Mouse (Mus musculus): ENCODE measurements at regions not wholly inside any gene's neighbourhood (a gene's known extent, or its start where the extent isn't known, plus 50 kb on each side); places are given as distances from the start of the nearest gene placed in this dataset.
A peak's percentile ranks its signal among the peaks of the same experiment; 100 is the strongest.

DNA sequence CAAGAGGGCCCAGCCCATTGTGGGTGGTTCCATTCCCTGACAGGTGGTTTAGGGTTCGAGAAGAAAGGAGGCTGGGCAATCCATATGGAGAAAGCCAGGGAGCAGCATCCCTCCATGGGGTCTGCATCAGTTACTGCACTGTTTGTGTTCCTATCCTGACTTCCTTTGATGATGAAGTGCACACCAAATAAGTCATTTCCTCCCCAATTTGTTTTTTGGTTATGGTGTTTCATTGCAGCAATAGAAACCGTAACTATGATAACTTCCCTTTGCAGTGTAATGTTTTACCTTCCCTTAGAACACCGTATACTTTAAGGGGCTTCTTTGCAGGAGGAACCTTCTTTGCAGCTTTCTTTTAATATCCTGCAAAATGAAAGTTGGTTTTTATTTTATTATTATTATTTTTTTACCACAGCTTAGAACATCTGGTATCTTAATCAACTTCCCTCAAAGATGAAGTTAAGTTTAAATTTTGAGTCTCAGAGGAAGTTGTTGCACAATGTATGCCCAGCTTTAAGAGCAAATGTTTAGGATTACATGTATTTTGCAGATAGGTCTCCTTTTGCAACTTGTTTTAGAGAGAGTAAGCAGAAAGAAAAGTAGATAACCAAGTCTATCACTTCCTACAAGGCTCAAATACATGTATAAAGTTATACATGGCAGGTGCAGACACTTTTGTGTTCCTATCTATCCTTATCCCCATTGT lies 1059.1 kb downstream of the Diaph2 start:
- DNase-seq: no peak

GRCm38 (mm10) chrX:130818916-130819315 lies 1069.4 kb downstream of the Diaph2 start:
- no peak for DNase-seq

DNA sequence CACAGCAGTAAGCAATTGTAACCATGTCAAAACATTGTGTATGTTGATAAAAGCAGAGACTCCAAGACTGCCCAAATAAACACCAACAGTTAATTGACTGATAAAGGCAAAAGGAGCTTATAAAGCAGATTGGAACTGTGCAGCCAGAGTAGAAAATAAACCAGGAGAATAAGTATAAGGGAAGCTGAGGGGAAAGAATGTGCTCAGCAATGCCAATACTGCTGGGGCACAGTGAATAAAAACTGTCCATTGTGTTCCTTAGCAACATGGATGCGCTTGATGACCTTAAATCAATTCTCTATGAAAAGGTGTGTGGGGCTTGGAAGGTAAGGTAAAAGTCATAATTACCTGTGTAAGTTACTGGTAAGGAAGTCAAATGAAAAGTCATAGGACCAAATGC lies 1070.2 kb downstream of the Diaph2 start:
- no peak for DNase-seq

GRCm38 (mm10) chrX:130820168-130820567 lies 1070.6 kb downstream of the Diaph2 start:
- no peak for DNase-seq

GRCm38 (mm10) chrX:130823943-130824342 lies 1074.4 kb downstream of the Diaph2 start:
- no peak for DNase-seq

DNA sequence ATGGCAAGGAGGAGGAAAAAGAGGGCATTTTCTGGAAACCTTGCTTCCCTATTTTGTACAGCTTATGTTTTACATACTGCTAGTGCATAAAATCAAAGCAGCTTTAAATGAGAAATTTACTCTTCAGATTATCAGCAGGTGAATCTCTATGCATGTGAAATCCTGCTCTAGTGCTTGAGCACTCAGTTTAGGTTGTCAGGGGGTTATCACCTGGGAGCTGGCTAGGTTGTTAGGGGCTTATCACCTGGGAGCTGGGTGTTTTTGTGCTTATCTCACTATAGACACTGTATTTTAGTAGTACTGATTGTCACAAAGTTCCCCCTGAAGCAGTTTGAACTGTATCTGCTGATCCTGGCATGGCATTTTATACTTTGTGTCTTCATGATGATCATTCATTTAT lies 1086.3 kb downstream of the Diaph2 start:
- no peak for DNase-seq

DNA sequence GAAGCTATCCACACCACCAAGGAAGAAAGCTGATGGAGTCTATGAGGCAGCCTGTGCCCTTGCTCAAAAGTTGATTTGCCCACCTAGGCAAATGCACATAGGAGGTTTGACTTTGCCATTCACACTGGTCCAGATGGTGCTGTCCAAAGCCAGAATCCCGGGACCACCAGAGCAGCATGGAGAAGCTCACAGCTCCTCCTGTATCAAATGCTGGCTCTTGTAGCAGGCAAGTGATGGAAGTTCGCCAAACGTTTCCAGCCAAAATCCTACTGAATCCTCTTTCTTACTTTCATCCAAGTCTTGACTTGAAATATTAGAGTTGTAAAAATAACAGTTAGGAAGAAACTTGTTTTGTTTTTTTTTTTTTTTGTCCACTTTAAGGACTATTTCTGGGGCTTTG lies 1093.6 kb downstream of the Diaph2 start:
- DNase-seq: no peak

DNA sequence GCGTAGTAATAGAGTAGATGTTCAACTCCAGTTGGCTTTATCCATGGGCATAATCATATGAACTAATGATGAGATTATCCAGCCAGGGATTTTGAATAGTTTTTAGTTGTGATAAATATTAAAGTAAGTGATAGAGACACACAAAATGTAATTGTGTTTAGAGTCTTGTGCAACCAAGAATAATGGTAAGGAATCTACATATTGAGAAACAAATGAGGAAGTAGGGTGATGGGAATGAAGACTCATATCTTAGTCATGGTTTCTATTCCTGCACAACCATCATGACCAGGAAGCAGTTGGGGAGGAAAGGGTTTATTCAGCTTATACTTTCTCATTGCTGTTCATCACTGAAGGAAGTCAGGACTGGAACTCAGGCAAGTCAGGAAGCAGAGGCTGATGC lies 1117.0 kb downstream of the Diaph2 start:
- DNase-seq: no peak

GRCm38 (mm10) chrX:130874157-130874556 lies 1124.6 kb downstream of the Diaph2 start:
- no peak for DNase-seq

DNA sequence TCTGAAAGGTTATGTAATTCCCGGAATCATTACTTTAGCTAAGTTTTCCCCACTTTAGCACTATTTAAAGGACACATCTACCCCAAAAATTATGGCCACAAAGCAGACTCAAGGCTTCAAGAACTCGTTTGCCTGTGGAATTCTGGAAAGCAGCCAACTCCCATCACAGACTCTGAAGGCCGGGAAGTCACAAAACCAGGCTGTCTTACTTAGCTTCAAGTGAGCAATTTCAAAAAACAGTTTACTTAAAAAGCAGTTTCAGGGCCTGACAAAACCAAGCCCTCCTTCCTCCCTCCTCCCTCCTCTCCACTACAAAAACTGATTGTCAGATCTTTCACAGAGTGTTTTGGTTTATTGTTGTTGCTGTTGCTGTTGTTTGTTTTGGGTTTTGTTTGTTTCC lies 1125.7 kb downstream of the Diaph2 start:
- peak; percentile 17 for DNase-seq

GRCm38 (mm10) chrX:130876120-130876519 lies 1126.6 kb downstream of the Diaph2 start:
- DNase-seq: no peak

All from adrenal gland, postnatal 10 days (tissue).